Mouse (Mus musculus): Measurements from ENCODE around the gene E130218I03Rik. TPM values are rescaled to one million over a fixed set of nuclear protein-coding genes. Genes with fewer than 3 reads are reported as not detected.

Gene E130218I03Rik
- polyA plus RNA-seq, 2 experiments, result 0.10 to 0.67 TPM

- ATAC-seq (ENCODE audit: low FRiP score, low read depth) (no peak), DNase-seq (ENCODE audit: low spot score) (no peak)
These were observed 5.2 kb upstream of the E130218I03Rik start, which contains the start of gene Cnksr1 for GRCm38 (mm10) chr4:134238279-134238651. Cnksr1 (minus strand) TSS chr4:134238399.

GRCm38 (mm10) chr4:134238686-134239085 lies 4.8 kb upstream of the E130218I03Rik start:
- H3K9ac ChIP-seq (ENCODE audit: low read depth, low read length, severe bottlenecking), result no peak overlapping the region
- no peaks in the 10 kb centered on the region for H3K9me3 ChIP-seq (ENCODE audit: control insufficient read depth, low read length)
- H3K4me2 ChIP-seq (replicated peaks; ENCODE audit: low read depth, low read length, severe bottlenecking), result peak overlapping the region; percentile 34
- DNase-seq (ENCODE audit: low spot score) (no peak), ATAC-seq (ENCODE audit: low FRiP score, low read depth) (no peak)
- H3K36me3 ChIP-seq (ENCODE audit: control insufficient read depth, insufficient read depth, low read length), result no peaks in the 10 kb centered on the region
- no peak overlapping the region for H3K27ac ChIP-seq (replicated peaks; ENCODE audit: low read depth, low read length)
- H3K27me3 ChIP-seq (ENCODE audit: control insufficient read depth, insufficient read depth, low read length), result peaks cover 21% of the 10 kb centered on the region
- no peak for TF ChIP-seq POLR2A (IDR thresholded peaks at IDR 0.05; ENCODE audit: borderline replicate concordance, extremely low read depth, insufficient read depth, insufficient read length)
- WGBS, result 10% methylated on average over 10 of the region's 10 CpGs
- H3K4me3 ChIP-seq (replicated peaks; ENCODE audit: low read length), result peak overlapping the region; percentile 27; the same call in 1 of the 2 replicates
- 0 out of 2 replicates have a peak, but pooled peaks cover 6% of the 10 kb centered on the region for H3K4me1 ChIP-seq (ENCODE audit: control insufficient read depth, insufficient read depth, low read length)

More at GRCm38 (mm10) chr4:134238279-134238651, 5.2 kb upstream of the E130218I03Rik start, which contains the start of gene Cnksr1:
- no peaks in the 10 kb centered on the region for H3K36me3 ChIP-seq (ENCODE audit: control insufficient read depth, insufficient read depth, low read length)
- H3K27ac ChIP-seq (replicated peaks; ENCODE audit: low read depth, low read length), result no peak within 1 kb of the TSS
- no peaks in the 10 kb centered on the region for H3K9me3 ChIP-seq (ENCODE audit: control insufficient read depth, low read length)
- TF ChIP-seq POLR2A (IDR thresholded peaks at IDR 0.05; ENCODE audit: borderline replicate concordance, extremely low read depth, insufficient read depth, insufficient read length), result no peak
- H3K4me3 ChIP-seq (replicated peaks; ENCODE audit: low read length), result peak within 1 kb of the TSS; percentile 27
- 2% methylated on average over 18 of the region's 18 CpGs for WGBS
- H3K27me3 ChIP-seq (ENCODE audit: control insufficient read depth, insufficient read depth, low read length), result peaks cover 21% of the 10 kb centered on the region
- H3K9ac ChIP-seq (ENCODE audit: low read depth, low read length, severe bottlenecking), result peak within 1 kb of the TSS; percentile 44
- peak within 1 kb of the TSS; percentile 34 for H3K4me2 ChIP-seq (replicated peaks; ENCODE audit: low read depth, low read length, severe bottlenecking)
- H3K4me1 ChIP-seq (ENCODE audit: control insufficient read depth, insufficient read depth, low read length), result 0 out of 2 replicates have a peak, but pooled peaks cover 6% of the 10 kb centered on the region

- H3K27ac ChIP-seq (replicated peaks; ENCODE audit: low read depth, low read length), result no peak within 1 kb of the TSS
- peaks cover 17% of the 10 kb centered on the region; the same call in 1 of the 2 replicates for H3K27me3 ChIP-seq (ENCODE audit: control insufficient read depth, insufficient read depth, low read length)
- no peaks in the 10 kb centered on the region for H3K9me3 ChIP-seq (ENCODE audit: control insufficient read depth, low read length)
- DNase-seq (ENCODE audit: low spot score) (peak; percentile 92), ATAC-seq (ENCODE audit: low FRiP score, low read depth) (peak; percentile 86)
- no peaks in the 10 kb centered on the region for H3K36me3 ChIP-seq (ENCODE audit: control insufficient read depth, insufficient read depth, low read length)
- H3K4me2 ChIP-seq (replicated peaks; ENCODE audit: low read depth, low read length, severe bottlenecking), result peak within 1 kb of the TSS; percentile 94
- under 1% methylated on average over 56 of the region's 60 CpGs for WGBS
- peak within 1 kb of the TSS; percentile 78 for H3K9ac ChIP-seq (ENCODE audit: low read depth, low read length, severe bottlenecking)
- 0 out of 2 replicates have a peak, but pooled peaks have one; percentile 63 for TF ChIP-seq POLR2A (IDR thresholded peaks at IDR 0.05; ENCODE audit: borderline replicate concordance, extremely low read depth, insufficient read depth, insufficient read length)
- peaks cover 14% of the 10 kb centered on the region for H3K4me1 ChIP-seq (ENCODE audit: control insufficient read depth, insufficient read depth, low read length)
- H3K4me3 ChIP-seq (replicated peaks; ENCODE audit: low read length), result peak within 1 kb of the TSS; percentile 76
These were observed 1.8 kb downstream of the E130218I03Rik start, which contains the start of gene Zfp593 for GRCm38 (mm10) chr4:134245148-134245843. Zfp593 (minus strand) TSS chr4:134245592.

GRCm38 (mm10) chr4:134246256-134246655 lies 2.8 kb downstream of the E130218I03Rik start:
- Histone ChIP-seq H3K27me3 (ENCODE audit: control insufficient read depth, insufficient read depth, low read length) (peaks cover 27% of the 10 kb centered on the region), H3K4me2 (replicated peaks; ENCODE audit: low read depth, low read length, severe bottlenecking) (no peak overlapping the region), H3K4me1 (ENCODE audit: control insufficient read depth, insufficient read depth, low read length) (peaks cover 23% of the 10 kb centered on the region), H3K4me3 (replicated peaks; ENCODE audit: low read length) (no peak overlapping the region), H3K9me3 (ENCODE audit: control insufficient read depth, low read length) (no peaks in the 10 kb centered on the region), H3K9ac (ENCODE audit: low read depth, low read length, severe bottlenecking) (no peak overlapping the region), H3K27ac (replicated peaks; ENCODE audit: low read depth, low read length) (no peak overlapping the region), H3K36me3 (ENCODE audit: control insufficient read depth, insufficient read depth, low read length) (no peaks in the 10 kb centered on the region)
- TF ChIP-seq POLR2A (IDR thresholded peaks at IDR 0.05; ENCODE audit: borderline replicate concordance, extremely low read depth, insufficient read depth, insufficient read length), result no peak
- 36% methylated on average over 4 of the region's 4 CpGs for WGBS
- ATAC-seq (ENCODE audit: low FRiP score, low read depth) (no peak), DNase-seq (ENCODE audit: low spot score) (no peak)

GRCm38 (mm10) chr4:134246719-134247258 lies 3.3 kb downstream of the E130218I03Rik start, which contains the start of gene Gm30191:
Gm30191 (plus strand) TSS chr4:134246935.
- H3K36me3 ChIP-seq (ENCODE audit: control insufficient read depth, insufficient read depth, low read length), result no peaks in the 10 kb centered on the region
- H3K9ac ChIP-seq (ENCODE audit: low read depth, low read length, severe bottlenecking), result peak within 1 kb of the TSS; percentile 78
- 70% methylated on average over 7 of the region's 7 CpGs for WGBS
- H3K27me3 ChIP-seq (ENCODE audit: control insufficient read depth, insufficient read depth, low read length), result peaks cover 32% of the 10 kb centered on the region
- TF ChIP-seq POLR2A (IDR thresholded peaks at IDR 0.05; ENCODE audit: borderline replicate concordance, extremely low read depth, insufficient read depth, insufficient read length), result no peak
- peaks cover 28% of the 10 kb centered on the region for H3K4me1 ChIP-seq (ENCODE audit: control insufficient read depth, insufficient read depth, low read length)
- no peak within 1 kb of the TSS for H3K27ac ChIP-seq (replicated peaks; ENCODE audit: low read depth, low read length)
- DNase-seq (ENCODE audit: low spot score) (no peak), ATAC-seq (ENCODE audit: low FRiP score, low read depth) (no peak)
- peak within 1 kb of the TSS; percentile 76 for H3K4me3 ChIP-seq (replicated peaks; ENCODE audit: low read length)
- peak within 1 kb of the TSS; percentile 94 for H3K4me2 ChIP-seq (replicated peaks; ENCODE audit: low read depth, low read length, severe bottlenecking)
- H3K9me3 ChIP-seq (ENCODE audit: control insufficient read depth, low read length), result no peaks in the 10 kb centered on the region

All from limb, embryonic 14.5 days (tissue).